Mouse (Mus musculus) kidney, adult 2 months (tissue): ENCODE results near the gene Tgm2.

Experiments
- CTCF ChIP-seq: fragments of 200-500 bp; conservative IDR thresholded peaks from 2 replicates; pipeline ENCODE4 v1.5.1; 2011; ENCODE audit warnings: low read depth, mild to moderate bottlenecking, control low read depth, low read length, moderate library complexity, mixed read lengths; ENCODE audit not compliant: insufficient read depth, insufficient read length
- POLR2A ChIP-seq: fragments of 200-500 bp; IDR thresholded peaks from one replicate; pipeline ENCODE4 v1.6.1; 2011; ENCODE audit warnings: low read depth, low read length, control low read depth

DNA sequence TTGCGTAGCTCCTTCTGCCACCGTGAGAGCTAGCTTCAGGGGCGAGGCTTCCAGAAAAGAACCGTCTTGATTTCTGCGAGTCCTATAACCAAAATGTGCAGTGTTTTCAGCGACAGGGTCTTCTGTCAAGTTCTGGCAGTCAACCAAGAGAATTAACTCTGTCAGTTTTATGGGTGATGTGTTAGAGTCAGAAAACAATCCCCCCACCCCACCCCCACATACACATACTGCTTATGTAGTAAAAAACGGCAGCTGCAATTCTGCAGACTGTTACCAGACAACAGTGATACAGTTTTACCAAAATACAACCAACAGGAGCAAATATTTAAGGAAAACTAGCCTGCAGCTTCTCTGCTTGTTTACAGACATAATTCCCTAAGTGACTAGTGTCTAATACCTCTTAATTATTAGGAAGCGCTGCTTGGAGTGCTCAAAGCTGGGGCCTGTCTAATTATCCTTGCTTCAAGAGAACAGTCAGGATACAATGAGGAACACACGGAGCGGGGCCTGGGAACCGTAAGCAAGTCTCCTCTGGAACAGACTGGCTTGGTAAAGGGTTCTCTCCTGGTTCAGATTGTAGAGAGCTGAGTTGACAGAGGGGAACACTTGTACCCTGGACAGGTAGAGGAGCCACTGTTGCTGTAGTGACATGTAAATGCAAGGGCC lies 40.1 kb upstream of the Tgm2 start:
- no peak for TF ChIP-seq POLR2A
- TF ChIP-seq CTCF: no peak
